Comparison of ENCODE assay signal across 8 mouse cellular contexts in the genomic region with DNA sequence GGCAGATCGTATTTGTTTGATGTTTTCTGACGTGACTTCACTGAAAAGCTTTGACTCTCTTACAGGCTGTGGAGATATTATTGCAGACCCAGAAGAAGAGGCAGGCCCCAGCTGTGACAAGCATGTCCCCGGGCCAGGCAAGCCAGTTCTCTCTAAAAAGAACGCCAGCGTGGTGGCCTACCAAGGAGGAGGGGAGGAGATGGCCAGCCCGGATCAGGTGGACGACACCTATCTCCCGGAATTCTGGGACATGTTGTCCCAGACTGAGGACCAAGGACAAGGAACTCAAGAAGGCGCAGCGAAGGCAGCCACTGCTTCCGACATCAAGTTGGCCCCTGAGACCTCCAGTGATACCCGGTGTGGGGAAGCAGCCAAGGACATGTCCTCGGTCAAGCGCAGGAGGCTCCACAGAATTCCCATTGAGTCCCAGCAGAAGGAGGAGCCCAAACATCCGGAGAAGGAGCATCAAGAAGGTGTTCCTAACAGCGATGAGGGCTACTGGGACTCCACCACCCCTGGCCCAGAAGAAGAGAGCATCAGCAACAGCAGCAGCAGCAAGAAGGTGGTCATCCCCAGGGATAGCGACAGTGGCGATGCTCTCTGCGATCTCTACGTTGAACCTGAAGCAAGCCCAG. TPM values are rescaled to one million over a fixed set of nuclear protein-coding genes. Genes with fewer than 3 reads are reported as not detected.
DNase-seq lines count a peak whose midpoint lies in the region; ATAC-seq and TF ChIP-seq lines count a peak whose summit lies in the region.

No protein-coding gene starts in this region.

- intact Hi-C loops in heart, adult 2 months (cut with DNase I): no loop called here

- H3K27me3 ChIP-seq in heart, embryonic 13.5 days (replicated peaks): peaks cover 60% of the 10 kb centered on the region
- peaks cover 18% of the 10 kb centered on the region for H3K27me3 ChIP-seq in heart, adult 2 months (ENCODE audit: control insufficient read depth, insufficient read depth, low read length)
- no peaks in the 10 kb centered on the region for H3K27me3 ChIP-seq in forebrain, embryonic 11.5 days (ENCODE audit: control insufficient read depth, insufficient read depth, low read length)
- H3K27me3 ChIP-seq in liver, embryonic 11.5 days (replicated peaks; ENCODE audit: control insufficient read depth, insufficient read depth, low read length): peaks cover 33% of the 10 kb centered on the region
- no peaks in the 10 kb centered on the region for H3K27me3 ChIP-seq in stomach, postnatal 0 days (ENCODE audit: control insufficient read depth, insufficient read depth, low read length)

- H3K4me3 ChIP-seq in heart, embryonic 13.5 days: peak overlapping the region; percentile 67
- no peak overlapping the region for H3K4me3 ChIP-seq in heart, adult 2 months
- H3K4me3 ChIP-seq in forebrain, embryonic 11.5 days (ENCODE audit: low read depth, low read length): peak overlapping the region; percentile 75
- H3K4me3 ChIP-seq in liver, embryonic 11.5 days (ENCODE audit: low read depth, low read length): peak overlapping the region; percentile 50
- H3K4me3 ChIP-seq in stomach, postnatal 0 days (ENCODE audit: low read depth, low read length): peak overlapping the region; percentile 49

- H3K27ac ChIP-seq in heart, embryonic 13.5 days (replicated peaks): no peak overlapping the region
- H3K27ac ChIP-seq in heart, adult 2 months: no peak overlapping the region
- H3K27ac ChIP-seq in forebrain, embryonic 11.5 days (ENCODE audit: low read depth, low read length): no peak overlapping the region
- H3K27ac ChIP-seq in liver, embryonic 11.5 days (ENCODE audit: low read depth, low read length): no peak overlapping the region
- no peak overlapping the region for H3K27ac ChIP-seq in stomach, postnatal 0 days (replicated peaks)

- H3K9me3 ChIP-seq in heart, embryonic 13.5 days: no peaks in the 10 kb centered on the region
- H3K9me3 ChIP-seq in forebrain, embryonic 11.5 days (ENCODE audit: control insufficient read depth, low read length): no peaks in the 10 kb centered on the region
- H3K9me3 ChIP-seq in liver, embryonic 11.5 days (ENCODE audit: control insufficient read depth, low read length): no peaks in the 10 kb centered on the region
- H3K9me3 ChIP-seq in stomach, postnatal 0 days (ENCODE audit: control insufficient read depth, low read length): no peaks in the 10 kb centered on the region

- no peak for DNase-seq in heart, adult 2 months
- DNase-seq in ZHBTc4 (ENCODE audit: low read depth, low spot score): peak; percentile 4
- DNase-seq in forebrain, embryonic 11.5 days (ENCODE audit: low spot score): no peak
- DNase-seq in liver, embryonic 11.5 days (ENCODE audit: low spot score): no peak
- no peak for DNase-seq in stomach, postnatal 0 days (ENCODE audit: low spot score)

- WGBS in heart, embryonic 13.5 days: 42% methylated on average over 20 of the region's 20 CpGs
- 56% methylated on average over 20 of the region's 20 CpGs for WGBS in heart, adult 2 months
- WGBS in forebrain, embryonic 11.5 days: 54% methylated on average over 20 of the region's 20 CpGs
- 51% methylated on average over 20 of the region's 20 CpGs for WGBS in liver, embryonic 11.5 days
- WGBS in stomach, postnatal 0 days: 60% methylated on average over 20 of the region's 20 CpGs

- peak overlapping the region; percentile 96 for H3K4me2 ChIP-seq in heart, embryonic 13.5 days
- peak overlapping the region; percentile 94 for H3K4me2 ChIP-seq in forebrain, embryonic 11.5 days (ENCODE audit: low read depth, low read length, severe bottlenecking)
- H3K4me2 ChIP-seq in liver, embryonic 11.5 days: peak overlapping the region; percentile 77
- peak overlapping the region; percentile 73 for H3K4me2 ChIP-seq in stomach, postnatal 0 days (replicated peaks; ENCODE audit: low read depth)

- no peak for ATAC-seq in heart, embryonic 13.5 days (ENCODE audit: extremely low read depth, insufficient number of reproducible peaks, low FRiP score, low TSS enrichment)
- peak; percentile 6; the same call in 1 of the 2 replicates for ATAC-seq in forebrain, embryonic 11.5 days (replicated peaks; ENCODE audit: low FRiP score)
- ATAC-seq in liver, embryonic 11.5 days (replicated peaks; ENCODE audit: low FRiP score): no peak
- peak; percentile 8; the same call in 1 of the 2 replicates for ATAC-seq in stomach, postnatal 0 days (ENCODE audit: low FRiP score, low TSS enrichment)
- no peak for ATAC-seq in megakaryocyte, adult 5-6 weeks (ENCODE audit: poor library complexity, severe bottlenecking)
- no peak for ATAC-seq in granulocyte monocyte progenitor cell, adult 5-6 weeks (replicated peaks; ENCODE audit: poor library complexity, severe bottlenecking)

- TF ChIP-seq POLR2A in heart, adult 2 months (IDR thresholded peaks at IDR 0.05; ENCODE audit: insufficient read depth, low read depth, low read length): no peak

- no peak for TF ChIP-seq CTCF in heart, adult 2 months (IDR thresholded peaks at IDR 0.05)
- no peak for TF ChIP-seq CTCF in stomach, postnatal 0 days (IDR thresholded peaks at IDR 0.05; ENCODE audit: low read depth)

- no peak for TF ChIP-seq EP300 in heart, adult 2 months (IDR thresholded peaks at IDR 0.05; ENCODE audit: insufficient read depth, low read depth, low read length)
- TF ChIP-seq EP300 in stomach, postnatal 0 days (optimal IDR thresholded peaks at IDR 0.05): no peak

- no peaks in the 10 kb centered on the region for H3K79me2 ChIP-seq in heart, adult 2 months (replicated peaks; ENCODE audit: control insufficient read depth, insufficient read depth, low read length)

- no peaks in the 10 kb centered on the region for H3K36me3 ChIP-seq in heart, embryonic 13.5 days
- no peaks in the 10 kb centered on the region for H3K36me3 ChIP-seq in heart, adult 2 months (ENCODE audit: control insufficient read depth, insufficient read depth, low read length)
- H3K36me3 ChIP-seq in forebrain, embryonic 11.5 days (ENCODE audit: control insufficient read depth, insufficient read depth, low read length): no peaks in the 10 kb centered on the region
- H3K36me3 ChIP-seq in liver, embryonic 11.5 days (ENCODE audit: control insufficient read depth, insufficient read depth, low read length): no peaks in the 10 kb centered on the region
- H3K36me3 ChIP-seq in stomach, postnatal 0 days (ENCODE audit: control insufficient read depth, insufficient read depth, low read length): no peaks in the 10 kb centered on the region

- H3K9ac ChIP-seq in heart, embryonic 13.5 days: peak overlapping the region; percentile 79
- no peak overlapping the region for H3K9ac ChIP-seq in heart, adult 2 months (ENCODE audit: low read depth, low read length)
- H3K9ac ChIP-seq in forebrain, embryonic 11.5 days (ENCODE audit: low read length): peak overlapping the region; percentile 95
- H3K9ac ChIP-seq in liver, embryonic 11.5 days (ENCODE audit: low read depth, low read length): no peak overlapping the region
- H3K9ac ChIP-seq in stomach, postnatal 0 days (ENCODE audit: low read length): no peak overlapping the region

- H3K4me1 ChIP-seq in heart, embryonic 13.5 days: peaks cover 13% of the 10 kb centered on the region
- H3K4me1 ChIP-seq in heart, adult 2 months (ENCODE audit: control insufficient read depth, insufficient read depth, low read length): no peaks in the 10 kb centered on the region
- H3K4me1 ChIP-seq in forebrain, embryonic 11.5 days (replicated peaks; ENCODE audit: control insufficient read depth, insufficient read depth, low read length): peaks cover 14% of the 10 kb centered on the region
- no peaks in the 10 kb centered on the region for H3K4me1 ChIP-seq in liver, embryonic 11.5 days (replicated peaks; ENCODE audit: control insufficient read depth, insufficient read depth, low read length)
- H3K4me1 ChIP-seq in stomach, postnatal 0 days (replicated peaks; ENCODE audit: control insufficient read depth, insufficient read depth): no peaks in the 10 kb centered on the region

RNA-seq across cellular contexts. Expression of gene Amer2, which starts 6.4 kb away (rescaled TPM):
- 0.73 and 0.94 TPM in 2 replicates for polyA plus RNA-seq in heart, embryonic 13.5 days (2015; fragmentation: Nextera tagmentation; extraction: Ambion mirVana)
- total RNA-seq in heart, adult 2 months (2021): not detected
- polyA plus RNA-seq in heart, adult 2 months (2012; rRNA removed): 0.02 TPM in 1 of 2 replicates, not detected in the other
- 20.5 and 22.3 TPM in 2 replicates for polyA plus RNA-seq in forebrain, embryonic 11.5 days (2014; fragmentation: Nextera tagmentation; extraction: Ambion mirVana)
- 0.43 and 0.55 TPM in 2 replicates for polyA plus RNA-seq in liver, embryonic 11.5 days (2014; fragmentation: Nextera tagmentation; extraction: Ambion mirVana)
- polyA plus RNA-seq in stomach, postnatal 0 days (2015; fragmentation: Nextera tagmentation; extraction: Ambion mirVana): 1.2 and 1.5 TPM in 2 replicates
- total RNA-seq in megakaryocyte, adult 5-6 weeks (2015): 2.9 and 4.4 TPM in 2 replicates
- 1.9 and 2.4 TPM in 2 replicates for total RNA-seq in megakaryocyte, adult 5-6 weeks (2017)
- not detected in 2 replicates for total RNA-seq in granulocyte monocyte progenitor cell, adult 5-6 weeks (2014; fragmentation: Nextera tagmentation)
- total RNA-seq in granulocyte monocyte progenitor cell, adult 5-6 weeks (2017): 0.15 and 0.17 TPM in 2 replicates

Comparison
In these comparisons a context has a peak if more than half of its experiments do, and no peak if none do; other contexts are left out.
1. H3K9ac ChIP-seq: peak in heart, embryonic 13.5 days (single experiment) and forebrain, embryonic 11.5 days (single experiment); none in heart, adult 2 months (single experiment), liver, embryonic 11.5 days (single experiment) and stomach, postnatal 0 days (single experiment).
2. ATAC-seq: peak in forebrain, embryonic 11.5 days (single experiment) and stomach, postnatal 0 days (single experiment); none in heart, embryonic 13.5 days (single experiment), liver, embryonic 11.5 days (single experiment), megakaryocyte, adult 5-6 weeks (single experiment) and granulocyte monocyte progenitor cell, adult 5-6 weeks (single experiment).
3. Peak in every context shown above with its lines, with median percentiles within 50 percentile points of each other: H3K4me2 ChIP-seq.